Mouse (Mus musculus) limb, embryonic 11.5 days (tissue): Measurements from ENCODE around the gene Ank3. TPM values are rescaled to one million over a fixed set of nuclear protein-coding genes. Genes with fewer than 3 reads are reported as not detected.
A peak's percentile ranks its signal among the peaks of the same experiment; 100 is the strongest.

ENCODE experiments used
- ATAC-seq: fragments of 200-750 bp; cut with Nextera tagmentation; 2 replicates; pipeline ENCODE4 v1.8.0; 2017; ENCODE audit warnings: low read depth; ENCODE audit not compliant: insufficient number of reproducible peaks, low FRiP score, low TSS enrichment
- DNase-seq: peaks from one replicate; pipeline ENCODE4 v3.0.0-alpha.2; 2015; ENCODE audit warnings: low spot score
- H3K27ac ChIP-seq: fragments of 300-500 bp; sonication (generic); replicated peaks from 2 replicates; pipeline ENCODE4 v1.5.1; 2014; ENCODE audit warnings: low read depth, mild to moderate bottlenecking, low read length
- H3K27me3 ChIP-seq: fragments of 300-500 bp; sonication (generic); 2 replicates; pipeline ENCODE4 v1.6.1; 2014; ENCODE audit warnings: mild to moderate bottlenecking, low read length, mixed read lengths; ENCODE audit not compliant: control insufficient read depth, insufficient read depth
- H3K36me3 ChIP-seq: fragments of 300-500 bp; sonication (generic); 2 replicates; pipeline ENCODE4 v1.6.1; 2014; ENCODE audit warnings: mild to moderate bottlenecking, low read length, moderate library complexity, mixed read lengths; ENCODE audit not compliant: control insufficient read depth, insufficient read depth
- H3K4me1 ChIP-seq: fragments of 300-500 bp; sonication (generic); 2 replicates; pipeline ENCODE4 v1.6.1; 2014; ENCODE audit warnings: low read length, mixed read lengths; ENCODE audit not compliant: control insufficient read depth, insufficient read depth
- H3K4me2 ChIP-seq: fragments of 300-500 bp; sonication (generic); 2 replicates; pipeline ENCODE4 v1.6.1; 2014; ENCODE audit warnings: low read depth, mild to moderate bottlenecking, moderate library complexity; ENCODE audit not compliant: severe bottlenecking
- H3K4me3 ChIP-seq: fragments of 300-500 bp; sonication (generic); 2 replicates; pipeline ENCODE4 v1.5.1; 2014; ENCODE audit warnings: low read depth, low read length
- H3K9ac ChIP-seq: fragments of 300-500 bp; sonication (generic); 2 replicates; pipeline ENCODE4 v1.6.1; 2014; ENCODE audit warnings: mild to moderate bottlenecking, low read length
- H3K9me3 ChIP-seq: fragments of 300-500 bp; sonication (generic); 2 replicates; pipeline ENCODE4 v1.6.1; 2016; ENCODE audit warnings: low read length; ENCODE audit not compliant: control insufficient read depth
- WGBS: fragments of 180-500 bp; shearing (Covaris S2); extraction: QIAGEN DNeasy Blood & Tissue Kit; methylation state at CpG from one replicate; pipeline ENCODE4 v1.1.7; 2014; 5-methylcytosine and 5-hydroxymethylcytosine counted together
- polyA plus RNA-seq: library from polyadenylated mRNA; unstranded; fragments of >200 nt; fragmentation: Nextera tagmentation; extraction: Ambion mirVana; gene quantifications from 2 replicates; pipeline ENCODE4 v1.2.1, GENCODE M21; 2014

Ank3 gene
- polyA plus RNA-seq, 1 experiment from 2014 or later, result 22.3 TPM

DNA sequence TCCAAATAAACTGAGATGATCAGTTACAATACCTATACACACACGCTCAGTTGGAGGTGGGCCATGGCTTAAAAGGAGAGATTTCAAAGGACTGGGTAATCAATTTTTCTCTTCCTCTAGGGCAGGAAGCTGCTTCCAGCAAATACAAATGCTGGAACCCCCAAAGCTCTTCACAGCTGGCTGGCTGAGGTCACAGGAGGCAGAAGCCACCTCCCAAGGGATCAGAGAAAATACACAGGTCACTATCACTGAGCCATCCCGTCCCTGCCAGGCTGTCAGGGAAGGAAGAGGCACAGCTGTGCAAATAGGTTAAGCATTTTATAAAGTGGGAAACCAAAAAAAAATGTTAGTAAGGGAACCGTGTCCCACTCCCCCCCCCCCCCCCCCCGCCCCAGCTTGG lies 251.5 kb downstream of the Ank3 start:
- no peak for ATAC-seq
- H3K4me1 ChIP-seq, result 0 out of 2 replicates have a peak, but pooled peaks cover 3% of the 10 kb centered on the region
- DNase-seq, result no peak

DNA sequence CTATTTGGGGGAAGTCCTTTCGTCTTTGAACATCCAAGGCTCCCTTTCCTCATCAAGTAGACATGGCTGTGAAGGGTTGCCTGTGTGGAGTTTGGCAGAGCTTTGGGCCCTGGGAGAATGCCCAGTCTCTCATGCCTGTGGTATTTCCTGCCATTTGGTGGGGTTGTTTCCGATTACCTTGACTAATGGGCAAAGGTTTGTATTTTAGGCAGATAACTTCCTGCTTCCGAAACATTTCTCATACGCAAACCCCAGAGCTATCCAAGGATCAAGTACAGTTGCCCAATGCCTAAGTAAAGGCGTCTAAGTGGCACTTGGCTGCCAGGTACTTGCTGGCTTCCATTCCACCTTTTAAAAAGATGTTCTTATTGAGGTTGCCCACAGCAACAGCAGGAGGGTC lies 254.1 kb downstream of the Ank3 start:
- no peak for ATAC-seq
- DNase-seq, result no peak
- Histone ChIP-seq H3K27ac (no peak overlapping the region), H3K27me3 (no peaks in the 10 kb centered on the region), H3K4me1 (0 out of 2 replicates have a peak, but pooled peaks cover 3% of the 10 kb centered on the region), H3K9me3 (no peaks in the 10 kb centered on the region), H3K4me3 (no peak overlapping the region), H3K9ac (no peak overlapping the region), H3K36me3 (no peaks in the 10 kb centered on the region), H3K4me2 (no peak overlapping the region)
- WGBS, result 61% methylated on average over 5 of the region's 5 CpGs

More for the DNA sequence above, 251.5 kb downstream of the Ank3 start:
- 61% methylated on average over 4 of the region's 4 CpGs for WGBS
- no peak overlapping the region for H3K9ac ChIP-seq
- no peak overlapping the region for H3K4me3 ChIP-seq
- no peak overlapping the region for H3K4me2 ChIP-seq
- no peaks in the 10 kb centered on the region for H3K36me3 ChIP-seq
- H3K27me3 ChIP-seq, result no peaks in the 10 kb centered on the region
- H3K27ac ChIP-seq, result no peak overlapping the region
- H3K9me3 ChIP-seq, result no peaks in the 10 kb centered on the region

DNA sequence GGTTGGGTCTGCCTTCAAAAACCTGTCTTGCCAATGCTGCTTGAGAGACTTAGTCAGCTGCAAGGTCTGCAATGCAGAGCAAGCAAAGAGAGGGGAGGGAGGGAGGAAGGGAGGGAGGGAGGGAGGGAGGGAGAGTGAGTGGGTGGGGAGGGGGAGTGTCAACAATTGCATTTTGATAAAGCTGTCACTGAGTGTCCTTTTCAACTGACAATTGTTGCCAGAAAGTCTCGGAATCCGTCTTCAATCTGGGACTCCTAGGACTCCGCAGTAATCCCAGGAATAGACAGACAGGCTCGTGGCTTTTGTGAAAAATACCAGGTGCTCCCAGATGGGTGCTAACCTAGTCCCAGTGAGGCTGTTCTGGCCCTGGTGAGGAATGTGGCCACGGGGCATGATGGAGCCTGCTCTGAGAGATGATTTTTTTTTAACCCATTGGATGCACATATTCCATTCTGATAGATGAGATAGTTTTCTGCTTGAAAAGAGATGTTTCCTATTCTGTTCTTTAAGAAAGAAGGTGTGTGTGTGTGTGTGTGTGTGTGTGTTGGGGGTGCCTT lies 254.6 kb downstream of the Ank3 start:
- Histone ChIP-seq H3K4me3 (no peak overlapping the region), H3K4me2 (no peak overlapping the region), H3K9ac (no peak overlapping the region), H3K27ac (no peak overlapping the region), H3K36me3 (no peaks in the 10 kb centered on the region), H3K9me3 (no peaks in the 10 kb centered on the region), H3K27me3 (no peaks in the 10 kb centered on the region), H3K4me1 (0 out of 2 replicates have a peak, but pooled peaks cover 3% of the 10 kb centered on the region)
- 36% methylated on average over 5 of the region's 5 CpGs for WGBS
- DNase-seq (no peak), ATAC-seq (no peak)

DNA sequence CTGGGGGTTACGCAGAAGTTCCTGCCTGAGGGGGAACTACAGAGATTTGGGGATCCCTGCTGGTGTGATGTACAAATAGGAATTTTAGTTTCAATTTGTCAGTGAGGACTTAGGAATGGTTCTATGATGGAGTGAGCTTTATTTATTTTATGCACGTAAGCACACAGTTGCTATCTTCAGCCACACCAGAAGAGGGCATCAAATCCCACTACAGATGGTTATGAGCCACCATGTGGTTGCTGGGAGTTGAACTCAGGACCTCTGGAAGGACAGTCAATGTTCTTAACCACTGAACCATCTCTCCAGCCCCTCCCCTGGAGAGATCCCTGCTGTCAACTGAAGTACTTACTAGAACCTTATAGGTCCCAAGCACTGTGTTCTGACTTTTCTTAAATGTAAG lies 255.6 kb downstream of the Ank3 start:
- Histone ChIP-seq H3K9me3 (no peaks in the 10 kb centered on the region), H3K27ac (no peak overlapping the region), H3K4me1 (0 out of 2 replicates have a peak, but pooled peaks cover 3% of the 10 kb centered on the region), H3K9ac (no peak overlapping the region), H3K4me3 (no peak overlapping the region), H3K36me3 (no peaks in the 10 kb centered on the region), H3K27me3 (no peaks in the 10 kb centered on the region), H3K4me2 (no peak overlapping the region)
- DNase-seq (no peak), ATAC-seq (no peak)
- WGBS, result 94% methylated on average over 2 of the region's 2 CpGs

DNA sequence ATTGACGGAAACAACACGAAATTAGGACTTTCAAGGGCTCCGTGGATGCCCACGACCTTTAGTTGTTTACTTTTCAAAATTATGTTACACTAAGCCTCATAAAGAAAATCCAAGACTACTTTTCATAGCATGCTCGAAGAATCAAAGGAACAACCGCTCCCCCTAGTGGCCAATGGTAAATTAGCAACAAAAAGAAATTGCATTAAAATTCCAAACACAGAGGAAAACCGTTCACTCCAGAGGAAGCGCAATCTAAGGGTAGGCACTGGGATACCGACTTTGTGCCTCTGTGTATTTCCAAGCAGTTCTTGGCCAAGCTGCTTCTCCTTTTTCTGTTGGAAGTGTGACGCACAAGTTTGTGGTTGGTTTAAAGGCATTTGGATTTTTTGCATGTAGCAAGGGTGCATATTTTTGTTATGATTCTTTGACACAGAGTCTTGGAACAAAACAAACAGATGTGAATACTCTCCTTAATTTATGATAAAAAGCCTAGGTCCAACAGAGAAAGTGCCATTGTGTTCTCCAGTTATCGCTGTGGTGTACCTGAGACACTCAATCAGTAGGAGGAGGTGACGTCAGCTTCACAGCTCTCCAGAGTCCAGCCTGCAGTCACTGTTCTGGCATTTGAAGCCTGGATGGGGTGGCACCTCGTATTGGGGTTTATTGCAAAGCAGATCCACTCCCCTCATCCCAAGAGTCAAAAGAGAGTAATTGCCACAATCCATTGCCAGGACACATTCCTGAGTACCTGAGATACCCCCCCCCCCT lies 256.5 kb downstream of the Ank3 start:
- WGBS, result 20% methylated on average over 13 of the region's 13 CpGs
- ATAC-seq (no peak), DNase-seq (peak; percentile 68)
- H3K9ac ChIP-seq, result no peak overlapping the region
- H3K4me3 ChIP-seq, result no peak overlapping the region
- no peaks in the 10 kb centered on the region for H3K36me3 ChIP-seq
- no peak overlapping the region for H3K27ac ChIP-seq
- H3K4me1 ChIP-seq, result 0 out of 2 replicates have a peak, but pooled peaks cover 3% of the 10 kb centered on the region
- no peak overlapping the region for H3K4me2 ChIP-seq
- H3K9me3 ChIP-seq, result no peaks in the 10 kb centered on the region
- no peaks in the 10 kb centered on the region for H3K27me3 ChIP-seq

DNA sequence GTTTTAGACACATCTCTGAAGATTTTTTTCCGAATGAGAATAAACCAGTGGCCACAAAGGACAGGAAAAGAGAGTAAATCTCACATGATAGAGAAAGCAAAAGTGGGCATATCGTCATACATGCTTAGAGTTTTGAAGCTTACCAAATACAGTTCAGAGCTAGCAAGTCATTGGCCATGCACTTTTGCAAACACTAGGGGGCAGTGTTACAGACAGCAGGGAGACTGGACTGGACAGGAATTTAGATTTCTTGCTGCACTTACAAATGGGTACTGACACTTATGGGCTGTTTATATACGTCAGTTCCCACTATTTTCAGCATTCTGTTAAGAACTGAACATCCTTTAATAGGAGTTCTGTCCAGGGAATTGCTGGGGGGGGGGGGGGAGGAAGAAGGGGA lies 257.7 kb downstream of the Ank3 start:
- Histone ChIP-seq H3K9ac (no peak overlapping the region), H3K27me3 (no peaks in the 10 kb centered on the region), H3K4me3 (no peak overlapping the region), H3K36me3 (no peaks in the 10 kb centered on the region), H3K4me2 (no peak overlapping the region), H3K4me1 (no peaks in the 10 kb centered on the region), H3K9me3 (no peaks in the 10 kb centered on the region), H3K27ac (no peak overlapping the region)
- ATAC-seq (no peak), DNase-seq (peak; percentile 55)
- 27% methylated on average over 3 of the region's 3 CpGs for WGBS

DNA sequence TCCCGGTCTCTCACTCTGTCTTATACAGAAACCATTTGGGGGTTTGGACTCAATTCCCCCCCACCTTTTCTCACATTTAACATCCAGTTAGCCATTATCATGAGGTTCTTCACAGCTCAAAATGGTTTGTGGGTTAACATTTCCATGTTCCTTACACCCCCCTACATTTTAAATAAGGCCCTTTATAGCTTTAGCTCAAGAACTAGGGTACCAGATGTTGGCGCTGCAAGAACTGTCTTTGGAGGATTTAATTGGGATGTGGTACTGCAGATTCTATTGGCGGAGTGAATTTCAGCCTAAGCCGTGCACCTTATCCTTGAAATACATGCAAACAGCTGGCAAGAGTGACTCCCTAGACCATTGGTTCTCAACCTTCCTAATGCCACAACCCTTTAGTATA lies 261.2 kb downstream of the Ank3 start:
- no peak overlapping the region for H3K9ac ChIP-seq
- no peak overlapping the region for H3K27ac ChIP-seq
- ATAC-seq (no peak), DNase-seq (no peak)
- no peak overlapping the region for H3K4me2 ChIP-seq
- H3K27me3 ChIP-seq, result no peaks in the 10 kb centered on the region
- no peaks in the 10 kb centered on the region for H3K36me3 ChIP-seq
- WGBS, result 92% methylated on average over 4 of the region's 4 CpGs
- no peaks in the 10 kb centered on the region for H3K4me1 ChIP-seq
- no peaks in the 10 kb centered on the region for H3K9me3 ChIP-seq
- H3K4me3 ChIP-seq, result no peak overlapping the region

DNA sequence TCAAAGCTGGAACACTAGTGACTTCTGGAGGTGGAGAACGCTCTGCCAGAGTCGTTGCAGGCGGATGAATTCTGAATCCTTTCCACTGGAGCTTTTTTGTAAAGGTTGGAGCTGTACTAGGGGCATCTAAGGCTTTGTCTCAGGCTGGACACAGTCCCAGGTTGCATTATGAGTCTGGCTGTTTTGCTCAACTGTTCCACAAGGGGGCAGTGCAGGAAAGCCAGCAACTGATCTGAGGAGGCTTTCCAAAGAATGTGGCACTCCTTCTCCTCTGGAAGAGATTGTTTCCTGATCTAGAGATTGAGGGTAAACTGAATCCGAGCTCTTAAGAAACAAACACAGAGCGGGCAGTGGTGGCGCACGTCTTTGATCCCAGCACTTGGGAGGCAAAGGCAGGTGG lies 263.8 kb downstream of the Ank3 start:
- no peak overlapping the region for H3K27ac ChIP-seq
- H3K36me3 ChIP-seq, result no peaks in the 10 kb centered on the region
- no peaks in the 10 kb centered on the region for H3K9me3 ChIP-seq
- no peak for ATAC-seq
- peak; percentile 89 for DNase-seq
- H3K9ac ChIP-seq, result no peak overlapping the region
- H3K4me2 ChIP-seq, result no peak overlapping the region
- WGBS, result 8% methylated on average over 7 of the region's 7 CpGs
- H3K4me1 ChIP-seq, result no peaks in the 10 kb centered on the region
- H3K4me3 ChIP-seq, result no peak overlapping the region
- H3K27me3 ChIP-seq, result no peaks in the 10 kb centered on the region
